Mouse (Mus musculus) naive thymus-derived CD4-positive, alpha-beta T cell, adult 2 months (primary cell): ENCODE data around the gene Usp5.

Experiments used
- DNase-seq: peaks from one replicate; pipeline ENCODE4 v3.0.0-alpha.2; 2011; ENCODE audit warnings: low read depth

Usp5 gene

GRCm38 (mm10) chr6:124828868-124829798 is at the start of gene Usp5, which contains the start of gene Cdca3:
Usp5 (minus strand) TSS chr6:124829484.
Cdca3 (plus strand) TSS chr6:124829547.
- peak; percentile 99 for DNase-seq

- no peak for DNase-seq
Measured at GRCm38 (mm10) chr6:124874348-124874747, 45.1 kb upstream of the Usp5 start.

DNA sequence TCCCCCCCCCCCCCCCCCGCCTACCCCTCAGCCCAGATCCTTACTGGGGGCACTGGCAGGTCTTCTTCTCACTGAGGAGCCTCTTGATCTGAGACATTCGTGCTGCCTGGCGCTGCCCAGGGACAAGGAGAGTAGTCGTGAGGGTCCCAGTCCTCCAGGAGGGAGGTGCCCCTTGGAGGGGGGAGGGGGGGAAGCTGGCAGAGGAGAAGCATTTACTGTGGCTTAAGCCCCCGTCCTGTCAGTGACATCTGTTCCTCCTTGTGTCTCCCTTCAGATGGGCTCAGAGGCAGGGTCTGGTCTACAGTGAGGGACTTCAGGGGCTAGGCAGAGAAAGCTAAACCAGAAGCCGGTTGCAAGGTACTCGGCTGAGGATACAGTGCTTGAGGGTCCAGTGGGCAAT is 37.3 kb upstream of the Usp5 start:
- no peak for DNase-seq

DNA sequence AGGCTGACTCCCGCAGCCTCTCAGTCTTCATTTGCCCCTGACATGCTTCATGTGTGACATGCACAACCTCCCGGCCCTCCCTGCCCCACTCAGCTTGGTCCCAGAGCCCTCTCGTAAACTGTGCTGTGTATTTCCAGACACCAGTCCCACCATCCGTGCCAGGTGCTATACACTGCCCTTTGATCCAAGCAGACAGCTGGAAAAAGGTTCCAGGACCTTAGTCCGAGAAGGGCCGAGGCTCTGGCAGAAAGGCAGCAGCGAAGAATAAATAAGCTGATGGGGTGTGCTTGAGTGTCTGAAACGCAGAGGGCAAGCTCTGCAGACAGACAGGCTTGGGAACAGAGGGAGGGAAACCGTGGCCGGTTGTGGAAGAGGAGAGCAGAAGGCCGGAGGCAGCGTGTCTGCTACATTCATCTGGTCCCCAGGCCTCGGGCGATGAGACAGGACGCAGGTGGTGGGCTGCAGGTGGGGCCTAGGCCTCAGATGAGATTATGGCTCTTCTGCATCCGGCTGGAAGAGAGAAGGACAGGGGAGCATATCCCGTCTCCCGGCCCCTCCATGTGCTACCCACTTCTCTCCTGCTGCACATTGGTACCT is 36.6 kb upstream of the Usp5 start:
- no peak for DNase-seq

- peak; percentile 66 for DNase-seq
Measured at GRCm38 (mm10) chr6:124863658-124864298, 34.5 kb upstream of the Usp5 start, which contains the start of gene Gpr162. Gpr162 (minus strand) TSS chr6:124863983.

DNA sequence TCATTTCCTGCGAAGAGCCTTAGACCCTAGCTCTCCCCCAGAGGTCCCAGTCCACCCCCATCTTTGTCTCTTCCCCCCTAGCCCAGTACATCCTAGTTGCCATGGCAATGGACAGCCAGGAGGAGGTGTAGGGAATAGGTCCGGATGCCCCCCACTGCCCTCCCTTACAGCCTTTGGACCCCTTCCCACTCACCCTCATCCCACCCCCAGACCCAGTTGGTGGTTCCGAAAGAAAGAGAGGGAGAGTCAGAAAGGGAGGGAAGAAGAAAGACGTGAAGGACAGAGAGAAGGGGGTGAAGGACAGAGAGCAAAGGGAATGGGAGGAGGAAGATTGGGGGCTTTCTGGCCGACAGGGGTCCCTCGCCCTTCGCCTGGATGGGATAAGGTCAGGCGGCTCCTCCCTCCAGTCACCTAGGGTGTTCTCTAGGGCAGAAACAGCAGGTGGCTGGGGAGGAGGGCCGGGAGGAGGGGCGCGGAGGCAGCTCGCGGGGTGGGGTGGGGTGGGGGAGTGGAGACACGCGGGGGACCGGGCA is 33.9 kb upstream of the Usp5 start:
- no peak for DNase-seq

- DNase-seq, result no peak
Measured at GRCm38 (mm10) chr6:124862406-124863124, 33.3 kb upstream of the Usp5 start.

DNA sequence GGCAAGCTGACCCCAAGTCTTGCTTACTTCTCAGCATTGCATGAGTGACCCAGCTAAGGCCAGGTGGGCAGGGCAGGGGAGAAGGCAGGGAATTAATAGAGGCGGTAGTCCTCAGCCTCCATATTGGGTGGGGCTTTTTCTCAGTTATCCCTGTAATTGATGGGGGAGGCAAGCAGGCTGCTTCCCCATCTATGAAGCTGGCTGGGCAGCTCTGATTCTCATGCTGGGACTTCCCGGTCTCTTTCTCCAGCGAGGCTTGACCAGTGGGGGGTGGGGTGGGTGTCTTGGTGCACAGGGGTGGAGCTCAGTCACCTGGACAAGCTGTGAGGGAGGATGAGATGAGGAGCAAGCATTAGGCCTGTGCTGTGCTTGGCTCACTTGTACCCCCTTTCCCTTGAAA is 32.5 kb upstream of the Usp5 start:
- DNase-seq, result no peak

GRCm38 (mm10) chr6:124861266-124861665 is 32.0 kb upstream of the Usp5 start:
- DNase-seq, result no peak

GRCm38 (mm10) chr6:124860511-124860910 is 31.2 kb upstream of the Usp5 start:
- no peak for DNase-seq

DNA sequence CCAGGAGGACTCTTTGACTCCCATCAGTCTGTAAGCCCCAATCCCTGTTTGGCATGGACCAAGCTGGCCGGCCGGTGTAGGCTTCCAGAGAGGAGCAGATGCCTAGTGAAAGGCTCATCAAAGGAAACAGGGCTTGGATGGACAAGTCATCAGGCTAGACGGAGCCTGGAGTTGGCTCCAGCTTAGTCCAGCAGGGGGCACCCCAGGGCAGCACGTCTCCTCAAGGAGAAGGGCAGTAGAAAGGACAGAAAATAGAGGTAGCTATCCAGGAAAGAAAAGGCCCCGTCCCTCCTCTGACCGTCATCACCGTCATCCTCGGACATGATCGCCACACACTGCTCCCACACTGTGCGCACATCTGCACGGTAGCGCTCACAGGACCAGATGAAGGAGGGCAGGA is 30.4 kb upstream of the Usp5 start:
- peak; percentile 90 for DNase-seq

DNA sequence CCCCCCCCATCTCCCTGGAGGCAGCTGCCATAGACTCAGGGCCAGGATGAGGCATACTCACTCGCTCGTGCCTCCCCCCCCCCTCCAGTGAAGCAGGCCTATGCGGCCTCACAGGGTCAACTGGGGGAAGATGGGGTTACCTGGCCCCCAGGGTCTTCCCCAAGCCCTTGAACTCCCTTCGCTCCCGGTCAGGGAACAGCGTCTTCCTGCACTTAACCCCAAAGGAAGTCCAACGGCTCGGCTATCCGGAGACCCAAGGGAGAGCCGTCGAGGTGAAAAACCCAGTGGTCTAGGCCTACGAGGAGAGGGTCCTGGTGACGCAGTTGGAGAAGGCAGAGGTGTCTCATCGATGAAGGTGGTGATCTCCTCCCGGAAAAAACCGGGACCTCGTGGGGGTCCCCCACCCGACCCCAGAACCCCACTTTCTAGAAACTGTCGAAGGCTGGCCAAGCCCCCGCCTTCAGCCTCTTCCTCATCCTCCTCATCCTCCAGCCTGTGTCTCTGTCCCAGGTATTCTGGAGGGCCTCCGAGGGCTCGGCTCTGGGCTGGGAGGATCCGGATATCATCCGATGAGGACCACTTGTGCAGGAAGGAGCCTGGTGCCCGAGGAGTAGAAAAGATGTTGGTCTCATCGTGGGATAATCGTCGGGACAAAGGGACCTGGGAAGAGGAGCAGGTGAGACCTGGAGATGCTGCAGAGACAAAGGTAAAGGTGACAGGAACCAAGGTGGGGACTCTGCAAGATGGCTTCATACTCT is 29.5 kb upstream of the Usp5 start:
- DNase-seq, result no peak

DNA sequence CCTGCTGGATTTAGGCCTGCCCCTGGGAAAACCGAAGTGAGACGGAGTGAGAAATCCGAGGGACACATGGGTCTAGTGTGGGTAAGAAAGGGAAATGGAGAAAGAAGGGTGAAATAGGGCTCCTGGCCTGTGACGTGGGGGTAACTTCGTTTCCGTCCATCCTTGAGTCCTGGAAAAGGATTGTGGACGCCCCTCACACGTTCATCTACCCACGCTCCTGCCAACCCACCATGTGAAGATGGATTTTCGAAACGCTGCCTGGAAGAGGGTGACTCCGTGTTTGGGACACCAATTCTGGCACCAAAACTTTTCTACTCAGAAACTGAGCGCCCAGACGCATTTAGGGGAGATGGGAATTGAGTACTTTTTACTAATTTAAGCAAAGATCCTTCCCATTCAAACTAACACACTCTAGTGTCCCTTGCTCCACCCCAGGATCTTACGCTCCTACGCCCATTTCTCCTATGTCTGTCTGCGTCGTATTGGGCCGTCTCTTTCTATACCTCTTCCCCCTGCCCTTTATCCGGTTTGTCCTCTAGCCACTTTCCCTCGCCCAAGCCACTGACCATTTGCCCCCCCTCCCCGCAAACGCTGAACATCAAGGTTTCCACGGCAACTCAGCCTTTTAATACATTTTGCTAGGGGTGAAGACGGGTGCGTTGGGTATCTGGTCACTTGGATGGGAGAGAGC is 28.7 kb upstream of the Usp5 start:
- DNase-seq, result no peak

GRCm38 (mm10) chr6:124856916-124857839 is 27.9 kb upstream of the Usp5 start, which contains the start of gene P3h3:
P3h3 (minus strand) TSS chr6:124857752.
- peak; percentile 77 for DNase-seq

GRCm38 (mm10) chr6:124856321-124856720 is 27.0 kb upstream of the Usp5 start:
- DNase-seq, result peak; percentile 40

DNA sequence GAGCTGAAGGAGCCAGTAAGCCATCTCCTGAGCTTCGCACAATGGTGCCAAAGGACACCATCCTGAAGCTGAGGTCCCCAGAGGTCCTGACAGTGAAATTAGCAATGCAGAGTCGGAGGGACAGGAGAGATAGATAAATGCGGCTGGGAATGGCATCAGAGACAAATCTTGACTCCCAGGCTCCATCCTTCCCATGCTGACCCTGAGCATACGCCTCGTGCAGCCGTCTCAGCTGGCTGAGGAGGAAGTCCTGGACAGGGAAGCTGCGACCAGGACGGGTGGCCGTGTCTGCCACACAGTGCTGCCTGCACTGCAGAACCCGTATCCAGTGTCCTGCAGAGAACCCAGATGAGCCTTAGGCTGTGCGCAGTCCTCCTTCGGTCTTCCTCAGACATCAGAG is 25.4 kb upstream of the Usp5 start:
- DNase-seq, result no peak

DNA sequence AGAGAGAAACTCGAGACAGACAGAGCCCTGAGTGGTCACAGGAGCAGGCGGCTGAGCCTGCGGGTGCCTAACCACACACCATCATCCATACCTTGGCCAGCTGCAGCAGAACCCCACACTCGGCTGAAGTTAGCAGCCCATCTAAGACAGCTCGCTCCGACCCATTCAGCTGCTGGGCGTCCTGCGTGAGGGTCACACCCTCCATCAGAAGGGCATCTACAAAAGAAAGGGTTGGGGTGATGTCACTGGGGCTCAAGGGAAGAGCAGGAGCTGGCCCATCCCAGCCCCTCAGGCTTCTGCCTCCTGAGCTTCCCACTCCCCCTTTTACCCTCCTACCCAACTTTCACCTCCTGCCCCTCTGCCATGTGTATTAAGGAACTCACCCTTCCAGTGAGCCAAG is 21.3 kb upstream of the Usp5 start:
- no peak for DNase-seq

GRCm38 (mm10) chr6:124847305-124847704 is 18.0 kb upstream of the Usp5 start:
- DNase-seq, result peak; percentile 94
